Mouse (Mus musculus): ENCODE data around the gene Gjd2. TPM values are rescaled to one million over a fixed set of nuclear protein-coding genes. Genes with fewer than 3 reads are reported as not detected.

Gene Gjd2
- polyA plus RNA-seq, 1 experiment from 2014 or later, result not detected

DNA sequence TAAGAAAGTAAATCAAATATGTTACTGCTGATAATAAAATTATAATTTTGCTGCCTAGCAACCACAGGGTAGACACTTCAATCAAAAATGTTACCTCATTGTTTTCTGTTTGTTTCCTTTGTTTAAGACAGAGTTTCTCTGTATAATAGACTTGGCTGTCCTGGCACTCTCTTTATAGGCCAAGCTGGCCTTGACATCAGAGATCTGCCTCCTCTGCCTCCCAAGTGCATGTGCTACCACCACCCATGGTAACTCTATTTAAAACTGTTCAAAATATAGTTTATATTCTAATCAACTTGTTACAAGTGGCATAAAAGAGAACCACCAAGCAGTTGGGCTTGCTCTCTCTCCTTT lies 6.8 kb upstream of the Gjd2 start:
- ATAC-seq (replicated peaks; ENCODE audit: insufficient number of reproducible peaks, low FRiP score, low TSS enrichment), result no peak
- no peaks in the 10 kb centered on the region for H3K9me3 ChIP-seq (replicated peaks; ENCODE audit: control insufficient read depth, low read length)
- H3K27me3 ChIP-seq (ENCODE audit: control insufficient read depth, insufficient read depth, low read length), result peaks cover 8% of the 10 kb centered on the region
- no peaks in the 10 kb centered on the region for H3K4me1 ChIP-seq (ENCODE audit: control insufficient read depth, insufficient read depth, low read length)
- no peak overlapping the region for H3K27ac ChIP-seq (ENCODE audit: low read depth, low read length)
- no peak overlapping the region for H3K4me3 ChIP-seq (ENCODE audit: low read depth, low read length)
- H3K36me3 ChIP-seq (ENCODE audit: control insufficient read depth, insufficient read depth, low read length), result no peaks in the 10 kb centered on the region
- no peak overlapping the region for H3K9ac ChIP-seq (ENCODE audit: low read depth, low read length)
- H3K4me2 ChIP-seq, result no peak overlapping the region

DNA sequence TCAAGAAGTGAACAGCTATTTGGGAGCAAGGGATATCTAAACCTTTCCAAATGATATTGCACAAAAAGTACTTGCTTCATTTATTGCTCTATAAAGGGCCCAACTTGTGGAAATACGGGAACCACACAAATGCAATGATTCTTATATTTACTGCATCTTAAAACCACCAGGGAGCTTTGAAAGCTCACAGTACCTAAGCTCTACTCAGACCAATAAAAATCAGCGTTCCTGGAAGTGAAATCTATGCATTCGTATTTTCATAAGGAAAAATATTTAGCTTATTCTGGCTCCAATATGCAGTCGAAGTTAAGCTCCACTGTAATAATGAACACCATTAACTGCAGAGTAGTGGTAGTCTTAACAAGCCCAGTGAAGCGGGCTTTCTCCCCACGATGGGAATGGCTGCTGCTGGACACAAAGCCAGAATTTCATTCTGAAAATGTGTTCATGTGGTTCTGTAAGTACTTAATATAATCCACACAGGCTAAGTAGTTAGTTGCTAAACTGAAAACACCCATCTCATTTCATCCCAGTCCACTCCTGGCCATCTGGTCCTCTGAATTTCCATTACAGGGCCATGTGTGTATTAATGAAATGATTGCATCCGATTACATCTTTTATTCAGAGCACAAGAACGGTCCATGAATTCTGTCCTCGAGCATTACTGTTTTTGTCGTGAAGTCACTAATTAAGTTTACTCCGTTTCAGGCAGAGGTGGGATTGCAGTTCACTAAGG lies 6.2 kb upstream of the Gjd2 start:
- Histone ChIP-seq H3K27me3 (ENCODE audit: control insufficient read depth, insufficient read depth, low read length) (peaks cover 13% of the 10 kb centered on the region), H3K4me1 (ENCODE audit: control insufficient read depth, insufficient read depth, low read length) (no peaks in the 10 kb centered on the region), H3K4me2 (no peak overlapping the region), H3K36me3 (ENCODE audit: control insufficient read depth, insufficient read depth, low read length) (no peaks in the 10 kb centered on the region), H3K27ac (ENCODE audit: low read depth, low read length) (no peak overlapping the region), H3K9me3 (replicated peaks; ENCODE audit: control insufficient read depth, low read length) (no peaks in the 10 kb centered on the region), H3K4me3 (ENCODE audit: low read depth, low read length) (no peak overlapping the region), H3K9ac (ENCODE audit: low read depth, low read length) (no peak overlapping the region)
- no peak for ATAC-seq (replicated peaks; ENCODE audit: insufficient number of reproducible peaks, low FRiP score, low TSS enrichment)
- 76% methylated on average over 11 of the region's 11 CpGs for WGBS (ENCODE audit: insufficient replicate concordance)

- Histone ChIP-seq H3K4me2 (no peak overlapping the region), H3K27ac (ENCODE audit: low read depth, low read length) (no peak overlapping the region), H3K9ac (ENCODE audit: low read depth, low read length) (no peak overlapping the region), H3K27me3 (ENCODE audit: control insufficient read depth, insufficient read depth, low read length) (peaks cover 28% of the 10 kb centered on the region), H3K36me3 (ENCODE audit: control insufficient read depth, insufficient read depth, low read length) (no peaks in the 10 kb centered on the region), H3K9me3 (replicated peaks; ENCODE audit: control insufficient read depth, low read length) (no peaks in the 10 kb centered on the region), H3K4me1 (ENCODE audit: control insufficient read depth, insufficient read depth, low read length) (no peaks in the 10 kb centered on the region), H3K4me3 (ENCODE audit: low read depth, low read length) (no peak overlapping the region)
- WGBS (ENCODE audit: insufficient replicate concordance), result 29% methylated on average over 10 of the region's 10 CpGs
- no peak for ATAC-seq (replicated peaks; ENCODE audit: insufficient number of reproducible peaks, low FRiP score, low TSS enrichment)
Observed at GRCm38 (mm10) chr2:114018136-114018535, 4.7 kb upstream of the Gjd2 start.

DNA sequence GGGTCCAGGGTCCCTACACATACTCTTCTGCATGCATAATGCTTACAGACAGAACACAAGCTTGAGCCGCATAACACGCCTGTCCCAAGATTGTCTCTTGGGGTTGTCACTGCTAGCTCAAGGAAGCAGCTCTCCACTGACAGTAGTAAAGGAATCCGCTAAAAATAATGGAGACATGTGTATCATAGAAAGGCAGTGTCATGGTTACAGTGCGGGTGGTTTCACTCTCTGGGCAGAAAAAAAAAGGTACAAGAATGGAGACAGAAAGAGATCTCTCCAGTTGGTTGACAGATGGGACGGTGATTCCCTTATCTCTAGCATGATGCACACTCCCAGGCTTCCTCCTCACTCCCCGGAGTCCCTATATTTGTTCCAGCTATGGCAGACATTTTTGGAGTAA lies 1.4 kb upstream of the Gjd2 start:
- no peak for ATAC-seq (replicated peaks; ENCODE audit: insufficient number of reproducible peaks, low FRiP score, low TSS enrichment)
- H3K27me3 ChIP-seq (ENCODE audit: control insufficient read depth, insufficient read depth, low read length), result peaks cover 40% of the 10 kb centered on the region
- H3K9ac ChIP-seq (ENCODE audit: low read depth, low read length), result no peak overlapping the region
- no peaks in the 10 kb centered on the region for H3K9me3 ChIP-seq (replicated peaks; ENCODE audit: control insufficient read depth, low read length)
- WGBS (ENCODE audit: insufficient replicate concordance), result 65% methylated on average over 6 of the region's 6 CpGs
- H3K27ac ChIP-seq (ENCODE audit: low read depth, low read length), result no peak overlapping the region
- H3K36me3 ChIP-seq (ENCODE audit: control insufficient read depth, insufficient read depth, low read length), result no peaks in the 10 kb centered on the region
- no peak overlapping the region for H3K4me2 ChIP-seq
- H3K4me1 ChIP-seq (ENCODE audit: control insufficient read depth, insufficient read depth, low read length), result no peaks in the 10 kb centered on the region
- H3K4me3 ChIP-seq (ENCODE audit: low read depth, low read length), result no peak overlapping the region

GRCm38 (mm10) chr2:114013846-114014245 lies 427 bp upstream of the Gjd2 start:
- Histone ChIP-seq H3K9ac (ENCODE audit: low read depth, low read length) (no peak overlapping the region), H3K4me1 (ENCODE audit: control insufficient read depth, insufficient read depth, low read length) (no peaks in the 10 kb centered on the region), H3K4me2 (peak overlapping the region; percentile 88), H3K4me3 (ENCODE audit: low read depth, low read length) (peak overlapping the region; percentile 50), H3K36me3 (ENCODE audit: control insufficient read depth, insufficient read depth, low read length) (no peaks in the 10 kb centered on the region), H3K27me3 (ENCODE audit: control insufficient read depth, insufficient read depth, low read length) (peaks cover 40% of the 10 kb centered on the region), H3K27ac (ENCODE audit: low read depth, low read length) (no peak overlapping the region), H3K9me3 (replicated peaks; ENCODE audit: control insufficient read depth, low read length) (no peaks in the 10 kb centered on the region)
- no peak for ATAC-seq (replicated peaks; ENCODE audit: insufficient number of reproducible peaks, low FRiP score, low TSS enrichment)
- WGBS (ENCODE audit: insufficient replicate concordance), result 2% methylated on average over 13 of the region's 13 CpGs

DNA sequence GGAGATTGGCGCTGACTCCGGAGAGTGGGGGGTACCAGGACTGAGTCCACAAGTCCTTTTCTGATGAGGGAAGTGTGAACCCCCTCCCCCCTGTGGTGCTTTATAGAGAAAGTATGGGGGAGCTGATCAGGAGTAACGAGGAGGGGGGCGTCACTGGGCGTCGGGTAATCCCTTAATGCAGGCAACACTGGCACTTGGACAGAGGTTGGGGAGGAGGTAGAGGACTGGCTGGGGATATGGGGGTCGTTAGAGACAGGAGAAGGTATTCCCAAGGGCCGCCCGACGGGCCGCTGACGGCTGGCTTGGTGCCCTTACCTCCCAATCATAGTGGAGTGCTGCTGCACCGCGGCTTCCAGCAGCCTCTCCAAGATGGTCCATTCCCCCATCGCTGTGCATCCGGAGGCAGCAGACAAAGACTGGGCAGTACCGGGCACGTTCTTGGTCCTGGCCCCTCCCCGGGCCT lies 639 bp downstream of the Gjd2 start:
- no peak overlapping the region for H3K27ac ChIP-seq (ENCODE audit: low read depth, low read length)
- H3K4me3 ChIP-seq (ENCODE audit: low read depth, low read length), result peak overlapping the region; percentile 50
- peaks cover 40% of the 10 kb centered on the region for H3K27me3 ChIP-seq (ENCODE audit: control insufficient read depth, insufficient read depth, low read length)
- H3K4me1 ChIP-seq (ENCODE audit: control insufficient read depth, insufficient read depth, low read length), result no peaks in the 10 kb centered on the region
- no peak overlapping the region for H3K9ac ChIP-seq (ENCODE audit: low read depth, low read length)
- H3K9me3 ChIP-seq (replicated peaks; ENCODE audit: control insufficient read depth, low read length), result no peaks in the 10 kb centered on the region
- WGBS (ENCODE audit: insufficient replicate concordance), result 5% methylated on average over 19 of the region's 19 CpGs
- no peak for ATAC-seq (replicated peaks; ENCODE audit: insufficient number of reproducible peaks, low FRiP score, low TSS enrichment)
- no peaks in the 10 kb centered on the region for H3K36me3 ChIP-seq (ENCODE audit: control insufficient read depth, insufficient read depth, low read length)
- peak overlapping the region; percentile 88 for H3K4me2 ChIP-seq

DNA sequence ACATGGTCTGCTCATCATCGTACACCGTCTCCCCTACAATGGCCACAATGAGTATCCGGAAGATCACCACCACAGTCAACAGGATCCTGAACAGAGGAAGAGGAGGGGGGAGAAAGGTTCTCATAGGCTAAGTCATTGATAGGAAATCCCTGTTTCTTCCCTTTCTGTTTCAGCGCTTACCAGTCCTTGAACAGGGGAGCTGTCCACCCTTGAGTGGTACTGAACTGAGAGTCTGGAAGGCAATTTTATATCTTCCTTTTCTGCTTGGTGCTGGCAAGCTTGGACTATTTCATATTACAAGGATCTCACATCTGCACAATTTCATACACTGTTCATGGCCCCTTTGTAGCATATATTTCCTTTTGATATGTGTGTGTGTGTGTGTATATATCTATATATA lies 1.6 kb downstream of the Gjd2 start:
- Histone ChIP-seq H3K4me2 (no peak overlapping the region), H3K9me3 (replicated peaks; ENCODE audit: control insufficient read depth, low read length) (no peaks in the 10 kb centered on the region), H3K9ac (ENCODE audit: low read depth, low read length) (no peak overlapping the region), H3K4me3 (ENCODE audit: low read depth, low read length) (no peak overlapping the region), H3K4me1 (ENCODE audit: control insufficient read depth, insufficient read depth, low read length) (no peaks in the 10 kb centered on the region), H3K27me3 (ENCODE audit: control insufficient read depth, insufficient read depth, low read length) (peaks cover 34% of the 10 kb centered on the region), H3K36me3 (ENCODE audit: control insufficient read depth, insufficient read depth, low read length) (no peaks in the 10 kb centered on the region), H3K27ac (ENCODE audit: low read depth, low read length) (no peak overlapping the region)
- WGBS (ENCODE audit: insufficient replicate concordance), result 36% methylated on average over 4 of the region's 4 CpGs
- no peak for ATAC-seq (replicated peaks; ENCODE audit: insufficient number of reproducible peaks, low FRiP score, low TSS enrichment)

DNA sequence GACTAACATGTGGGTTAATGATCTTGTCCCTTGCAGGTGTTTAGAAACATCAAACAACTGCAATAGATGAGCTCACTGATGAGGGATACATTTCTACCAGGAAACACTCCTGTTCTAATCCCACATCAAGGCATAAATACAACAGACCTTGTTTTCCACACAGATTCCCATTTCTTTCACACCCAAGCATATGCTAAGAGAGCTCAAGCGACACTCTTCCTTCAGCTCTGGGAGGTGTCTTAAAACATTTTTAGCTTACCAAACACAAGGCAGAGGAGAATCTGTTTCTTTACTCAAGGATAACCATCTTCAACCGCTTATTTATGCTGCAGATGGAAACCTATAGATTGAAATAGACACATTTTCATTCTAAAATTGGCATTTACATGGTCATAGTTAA lies 5.1 kb downstream of the Gjd2 start:
- WGBS (ENCODE audit: insufficient replicate concordance), result 71% methylated on average over 2 of the region's 2 CpGs
- no peak overlapping the region for H3K9ac ChIP-seq (ENCODE audit: low read depth, low read length)
- no peak overlapping the region for H3K4me3 ChIP-seq (ENCODE audit: low read depth, low read length)
- H3K4me1 ChIP-seq (ENCODE audit: control insufficient read depth, insufficient read depth, low read length), result no peaks in the 10 kb centered on the region
- H3K27me3 ChIP-seq (ENCODE audit: control insufficient read depth, insufficient read depth, low read length), result peaks cover 13% of the 10 kb centered on the region
- no peaks in the 10 kb centered on the region for H3K36me3 ChIP-seq (ENCODE audit: control insufficient read depth, insufficient read depth, low read length)
- ATAC-seq (replicated peaks; ENCODE audit: insufficient number of reproducible peaks, low FRiP score, low TSS enrichment), result no peak
- H3K4me2 ChIP-seq, result no peak overlapping the region
- no peak overlapping the region for H3K27ac ChIP-seq (ENCODE audit: low read depth, low read length)
- no peaks in the 10 kb centered on the region for H3K9me3 ChIP-seq (replicated peaks; ENCODE audit: control insufficient read depth, low read length)

- WGBS (ENCODE audit: insufficient replicate concordance), result 53% methylated on average over 8 of the region's 8 CpGs
- H3K4me3 ChIP-seq (ENCODE audit: low read depth, low read length), result no peak overlapping the region
- ATAC-seq (replicated peaks; ENCODE audit: insufficient number of reproducible peaks, low FRiP score, low TSS enrichment), result no peak
- no peaks in the 10 kb centered on the region for H3K36me3 ChIP-seq (ENCODE audit: control insufficient read depth, insufficient read depth, low read length)
- no peak overlapping the region for H3K4me2 ChIP-seq
- no peaks in the 10 kb centered on the region for H3K27me3 ChIP-seq (ENCODE audit: control insufficient read depth, insufficient read depth, low read length)
- no peaks in the 10 kb centered on the region for H3K9me3 ChIP-seq (replicated peaks; ENCODE audit: control insufficient read depth, low read length)
- H3K4me1 ChIP-seq (ENCODE audit: control insufficient read depth, insufficient read depth, low read length), result no peaks in the 10 kb centered on the region
- H3K27ac ChIP-seq (ENCODE audit: low read depth, low read length), result no peak overlapping the region
- H3K9ac ChIP-seq (ENCODE audit: low read depth, low read length), result no peak overlapping the region
Observed at GRCm38 (mm10) chr2:113997484-113997883, 15.9 kb downstream of the Gjd2 start.

Measured in heart, embryonic 11.5 days (tissue).